Mouse (Mus musculus) hindbrain, postnatal 0 days (tissue): ENCODE data around the gene Rbm38. TPM values are rescaled to one million over a fixed set of nuclear protein-coding genes. Genes with fewer than 3 reads are reported as not detected.

ENCODE experiments used
- ATAC-seq: fragments of 200-750 bp; cut with Nextera tagmentation; 2 replicates; pipeline ENCODE4 v1.8.0; 2017; ENCODE audit warnings: mild to moderate bottlenecking, moderate TSS enrichment, moderate library complexity
- DNase-seq: peaks from one replicate; pipeline ENCODE4 v3.0.0-alpha.2; 2015; ENCODE audit warnings: low spot score
- H3K27ac ChIP-seq: fragments of 300-500 bp; sonication (generic); 2 replicates; pipeline ENCODE4 v1.5.1; 2014; ENCODE audit warnings: mild to moderate bottlenecking
- H3K27me3 ChIP-seq: fragments of 300-500 bp; sonication (generic); 2 replicates; pipeline ENCODE4 v1.6.1; 2014; ENCODE audit warnings: low read length, mixed read lengths; ENCODE audit not compliant: insufficient read depth
- H3K36me3 ChIP-seq: fragments of 300-500 bp; sonication (generic); 2 replicates; pipeline ENCODE4 v1.6.1; 2014; ENCODE audit warnings: low read length, mixed read lengths; ENCODE audit not compliant: insufficient read depth
- H3K4me1 ChIP-seq: fragments of 300-500 bp; sonication (generic); 2 replicates; pipeline ENCODE4 v1.6.1; 2014; ENCODE audit warnings: antibody characterized with exemption, low read length, mixed read lengths; ENCODE audit not compliant: insufficient read depth
- H3K4me2 ChIP-seq: fragments of 300-500 bp; sonication (generic); 2 replicates; pipeline ENCODE4 v1.6.1; 2014; ENCODE audit warnings: low read depth, mild to moderate bottlenecking, low read length, moderate library complexity, mixed read lengths
- H3K4me3 ChIP-seq: fragments of 300-500 bp; sonication (generic); 2 replicates; pipeline ENCODE4 v1.5.1; 2014; ENCODE audit warnings: low read length
- H3K9ac ChIP-seq: fragments of 300-500 bp; sonication (generic); replicated peaks from 2 replicates; pipeline ENCODE4 v1.6.1; 2014; ENCODE audit warnings: mild to moderate bottlenecking, low read length, moderate library complexity, mixed read lengths
- H3K9me3 ChIP-seq: fragments of 300-500 bp; sonication (generic); 2 replicates; pipeline ENCODE4 v1.6.1; 2016; ENCODE audit warnings: low read length, mixed read lengths
- CTCF ChIP-seq: IDR thresholded peaks from 2 replicates; pipeline ENCODE4 v1.5.1; 2016; ENCODE audit warnings: antibody characterized with exemption, control low read depth, low read depth
- WGBS: fragments of 180-500 bp; shearing (Covaris S2); extraction: QIAGEN DNeasy Blood & Tissue Kit; methylation state at CpG from one replicate; pipeline ENCODE4 v1.1.7; 2014; 5-methylcytosine and 5-hydroxymethylcytosine counted together
- polyA plus RNA-seq: library from polyadenylated mRNA; unstranded; fragments of >200 nt; fragmentation: Nextera tagmentation; extraction: Ambion mirVana; gene quantifications from 2 replicates; pipeline ENCODE4 v1.2.1, GENCODE M21; 2015
- total RNA-seq: library from RNA; depleted of rRNA; stranded (reverse); fragments of >200 nt; gene quantifications from 2 replicates; pipeline ENCODE4 v1.2.3, GENCODE M21; 2014

The Rbm38 gene
- total and polyA plus RNA-seq, 2 experiments from 2014 or later: 10.3 to 12.6 TPM

- WGBS: 84% methylated on average over 10 of the region's 10 CpGs
- Histone ChIP-seq H3K36me3 (no peaks in the 10 kb centered on the region), H3K27ac (no peak overlapping the region), H3K4me3 (no peak overlapping the region), H3K4me1 (no peaks in the 10 kb centered on the region), H3K9ac (no peak overlapping the region), H3K27me3 (no peaks in the 10 kb centered on the region), H3K9me3 (no peaks in the 10 kb centered on the region), H3K4me2 (no peak overlapping the region)
- no peak for TF ChIP-seq CTCF
- no peak for ATAC-seq
- no peak for DNase-seq
These were observed 36.1 kb downstream of the Rbm38 start for GRCm38 (mm10) chr2:173056303-173056881.

- no peak for ATAC-seq
- Histone ChIP-seq H3K9ac (no peak overlapping the region), H3K4me3 (no peak overlapping the region), H3K9me3 (no peaks in the 10 kb centered on the region), H3K27me3 (no peaks in the 10 kb centered on the region), H3K36me3 (no peaks in the 10 kb centered on the region), H3K4me2 (no peak overlapping the region), H3K4me1 (no peaks in the 10 kb centered on the region), H3K27ac (no peak overlapping the region)
- 87% methylated on average over 11 of the region's 11 CpGs for WGBS
- no peak for DNase-seq
- TF ChIP-seq CTCF: no peak
These were observed 36.6 kb downstream of the Rbm38 start for GRCm38 (mm10) chr2:173056882-173057315.

- Histone ChIP-seq H3K4me3 (no peak overlapping the region), H3K36me3 (no peaks in the 10 kb centered on the region), H3K9me3 (no peaks in the 10 kb centered on the region), H3K4me2 (no peak overlapping the region), H3K9ac (no peak overlapping the region), H3K27me3 (no peaks in the 10 kb centered on the region), H3K4me1 (no peaks in the 10 kb centered on the region), H3K27ac (no peak overlapping the region)
- WGBS: 74% methylated on average over 10 of the region's 10 CpGs
- TF ChIP-seq CTCF: no peak
- DNase-seq (no peak), ATAC-seq (no peak)
These were observed 37.3 kb downstream of the Rbm38 start for GRCm38 (mm10) chr2:173057623-173058022.

GRCm38 (mm10) chr2:173058263-173058662 is 38.0 kb downstream of the Rbm38 start:
- no peak overlapping the region for H3K27ac ChIP-seq
- WGBS: 39% methylated on average over 11 of the region's 11 CpGs
- H3K36me3 ChIP-seq: no peaks in the 10 kb centered on the region
- no peak for ATAC-seq
- H3K4me1 ChIP-seq: no peaks in the 10 kb centered on the region
- no peak for TF ChIP-seq CTCF
- no peaks in the 10 kb centered on the region for H3K9me3 ChIP-seq
- H3K4me2 ChIP-seq: no peak overlapping the region
- no peak overlapping the region for H3K4me3 ChIP-seq
- DNase-seq: no peak
- no peaks in the 10 kb centered on the region for H3K27me3 ChIP-seq
- no peak overlapping the region for H3K9ac ChIP-seq

GRCm38 (mm10) chr2:173060450-173060849 is 40.2 kb downstream of the Rbm38 start:
- TF ChIP-seq CTCF: no peak
- H3K4me2 ChIP-seq: no peak overlapping the region
- H3K36me3 ChIP-seq: no peaks in the 10 kb centered on the region
- DNase-seq: no peak
- WGBS: 77% methylated on average over 9 of the region's 9 CpGs
- no peak overlapping the region for H3K27ac ChIP-seq
- H3K4me1 ChIP-seq: no peaks in the 10 kb centered on the region
- H3K9me3 ChIP-seq: no peaks in the 10 kb centered on the region
- no peak overlapping the region for H3K9ac ChIP-seq
- H3K4me3 ChIP-seq: no peak overlapping the region
- no peak for ATAC-seq
- H3K27me3 ChIP-seq: no peaks in the 10 kb centered on the region

GRCm38 (mm10) chr2:173061443-173062351 is 41.4 kb downstream of the Rbm38 start:
- H3K9me3 ChIP-seq: no peaks in the 10 kb centered on the region
- no peak for TF ChIP-seq CTCF
- no peak overlapping the region for H3K9ac ChIP-seq
- no peak overlapping the region for H3K27ac ChIP-seq
- no peak overlapping the region for H3K4me2 ChIP-seq
- H3K27me3 ChIP-seq: no peaks in the 10 kb centered on the region
- DNase-seq (no peak), ATAC-seq (no peak)
- H3K4me3 ChIP-seq: no peak overlapping the region
- no peaks in the 10 kb centered on the region for H3K4me1 ChIP-seq
- no peaks in the 10 kb centered on the region for H3K36me3 ChIP-seq
- 82% methylated on average over 15 of the region's 15 CpGs for WGBS

GRCm38 (mm10) chr2:173063219-173063618 is 42.9 kb downstream of the Rbm38 start:
- WGBS: 38% methylated on average over 1 of the region's 1 CpGs
- Histone ChIP-seq H3K4me2 (no peak overlapping the region), H3K4me3 (no peak overlapping the region), H3K9ac (no peak overlapping the region), H3K9me3 (no peaks in the 10 kb centered on the region), H3K27me3 (no peaks in the 10 kb centered on the region), H3K4me1 (no peaks in the 10 kb centered on the region), H3K27ac (no peak overlapping the region), H3K36me3 (no peaks in the 10 kb centered on the region)
- no peak for TF ChIP-seq CTCF
- ATAC-seq (no peak), DNase-seq (no peak)
